Mouse (Mus musculus): ENCODE measurements around the gene Pcca. TPM values are rescaled to one million over a fixed set of nuclear protein-coding genes. Genes with fewer than 3 reads are reported as not detected.

Pcca gene
- polyA plus RNA-seq, 1 experiment, result 10.3 TPM

DNA sequence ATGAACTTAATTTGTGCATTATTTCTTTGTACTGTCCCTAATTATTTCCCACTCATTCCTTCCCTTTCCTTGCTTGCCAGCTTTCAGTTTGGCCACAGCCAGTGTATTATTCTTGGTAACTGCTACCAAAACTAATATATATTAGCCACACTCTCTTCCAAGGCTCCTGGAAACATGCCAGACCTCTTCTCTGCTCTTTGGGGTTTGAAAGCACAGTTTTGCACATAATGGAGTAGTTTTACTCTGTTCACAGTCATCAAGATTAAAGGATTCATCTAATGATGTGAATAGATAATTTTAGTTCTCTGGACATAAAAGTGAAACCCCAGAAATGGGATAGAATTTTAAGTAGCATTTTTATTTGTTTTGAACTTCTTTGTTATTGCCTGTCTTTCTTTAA, 228.5 kb downstream of the Pcca start:
- no peaks in the 10 kb centered on the region for H3K27me3 ChIP-seq (ENCODE audit: control insufficient read depth, insufficient read depth, insufficient read length)
- TF ChIP-seq FOSL1 (IDR thresholded peaks at IDR 0.05; ENCODE audit: insufficient read depth, low read length, poor library complexity, severe bottlenecking), result no peak
- TF ChIP-seq MYOD1 (IDR thresholded peaks at IDR 0.05; ENCODE audit: control insufficient read depth, insufficient read length, low read depth), result no peak
- TF ChIP-seq CEBPB (IDR thresholded peaks at IDR 0.05; ENCODE audit: low read depth), result no peak
- TF ChIP-seq CTCF (IDR thresholded peaks at IDR 0.05; ENCODE audit: control insufficient read depth, insufficient read depth, insufficient read length), result no peak
- no peak for TF ChIP-seq USF1 (IDR thresholded peaks at IDR 0.05; ENCODE audit: low read depth)
- no peak for TF ChIP-seq MAX (IDR thresholded peaks at IDR 0.05)
- TF ChIP-seq MYOG (IDR thresholded peaks at IDR 0.05; ENCODE audit: control insufficient read depth, extremely low read depth, insufficient read length), result no peak
- H3K79me3 ChIP-seq (ENCODE audit: low read depth), result no peaks in the 10 kb centered on the region
- H3ac ChIP-seq (ENCODE audit: control insufficient read depth, insufficient read length, low read depth), result no peak overlapping the region
- H3K4me3 ChIP-seq (ENCODE audit: insufficient read depth, poor library complexity, severe bottlenecking), result no peak overlapping the region
- H3K79me2 ChIP-seq (ENCODE audit: control insufficient read depth, insufficient read depth), result no peaks in the 10 kb centered on the region
- H3K36me3 ChIP-seq (ENCODE audit: control insufficient read depth, insufficient read depth), result no peaks in the 10 kb centered on the region

GRCm38 (mm10) chr14:122765951-122766350, 231.8 kb downstream of the Pcca start:
- TF ChIP-seq USF1 (IDR thresholded peaks at IDR 0.05; ENCODE audit: low read depth), result no peak
- no peak for TF ChIP-seq MYOD1 (IDR thresholded peaks at IDR 0.05; ENCODE audit: control insufficient read depth, insufficient read length, low read depth)
- TF ChIP-seq MAX (IDR thresholded peaks at IDR 0.05), result no peak
- TF ChIP-seq CEBPB (IDR thresholded peaks at IDR 0.05; ENCODE audit: low read depth), result no peak
- TF ChIP-seq CTCF (IDR thresholded peaks at IDR 0.05; ENCODE audit: control insufficient read depth, insufficient read depth, insufficient read length), result no peak
- no peak for TF ChIP-seq FOSL1 (IDR thresholded peaks at IDR 0.05; ENCODE audit: insufficient read depth, low read length, poor library complexity, severe bottlenecking)
- TF ChIP-seq MYOG (IDR thresholded peaks at IDR 0.05; ENCODE audit: control insufficient read depth, extremely low read depth, insufficient read length), result no peak
- Histone ChIP-seq H3K79me2 (ENCODE audit: control insufficient read depth, insufficient read depth) (no peaks in the 10 kb centered on the region), H3K36me3 (ENCODE audit: control insufficient read depth, insufficient read depth) (no peaks in the 10 kb centered on the region), H3K79me3 (ENCODE audit: low read depth) (no peaks in the 10 kb centered on the region), H3ac (ENCODE audit: control insufficient read depth, insufficient read length, low read depth) (no peak overlapping the region), H3K27me3 (ENCODE audit: control insufficient read depth, insufficient read depth, insufficient read length) (no peaks in the 10 kb centered on the region), H3K4me3 (ENCODE audit: insufficient read depth, poor library complexity, severe bottlenecking) (no peak overlapping the region)

DNA sequence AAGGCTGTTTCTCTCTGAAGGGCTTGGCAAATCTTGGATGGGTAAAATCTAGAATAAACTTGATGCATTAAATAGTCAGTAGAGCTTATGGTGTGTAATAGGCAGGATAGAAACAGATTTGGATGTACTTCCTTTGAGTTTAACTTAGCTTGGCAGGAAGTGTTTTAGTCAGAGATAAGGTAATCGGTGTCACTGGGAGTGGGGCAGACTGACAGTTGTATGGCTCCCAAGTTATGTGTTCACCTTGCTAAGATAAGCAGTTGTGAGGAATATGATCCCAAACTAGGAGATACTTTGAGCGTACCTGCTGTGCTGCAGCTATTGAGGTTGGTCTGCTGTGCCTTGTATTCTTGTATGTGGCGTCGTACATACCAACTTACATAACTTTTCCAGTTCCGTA, 232.3 kb downstream of the Pcca start:
- H3K79me2 ChIP-seq (ENCODE audit: control insufficient read depth, insufficient read depth), result no peaks in the 10 kb centered on the region
- no peaks in the 10 kb centered on the region for H3K36me3 ChIP-seq (ENCODE audit: control insufficient read depth, insufficient read depth)
- no peaks in the 10 kb centered on the region for H3K79me3 ChIP-seq (ENCODE audit: low read depth)
- H3ac ChIP-seq (ENCODE audit: control insufficient read depth, insufficient read length, low read depth), result no peak overlapping the region
- H3K4me3 ChIP-seq (ENCODE audit: insufficient read depth, poor library complexity, severe bottlenecking), result no peak overlapping the region
- no peaks in the 10 kb centered on the region for H3K27me3 ChIP-seq (ENCODE audit: control insufficient read depth, insufficient read depth, insufficient read length)
- no peak for TF ChIP-seq MAX (IDR thresholded peaks at IDR 0.05)
- no peak for TF ChIP-seq CTCF (IDR thresholded peaks at IDR 0.05; ENCODE audit: control insufficient read depth, insufficient read depth, insufficient read length)
- no peak for TF ChIP-seq MYOD1 (IDR thresholded peaks at IDR 0.05; ENCODE audit: control insufficient read depth, insufficient read length, low read depth)
- no peak for TF ChIP-seq CEBPB (IDR thresholded peaks at IDR 0.05; ENCODE audit: low read depth)
- TF ChIP-seq MYOG (IDR thresholded peaks at IDR 0.05; ENCODE audit: control insufficient read depth, extremely low read depth, insufficient read length), result no peak
- no peak for TF ChIP-seq USF1 (IDR thresholded peaks at IDR 0.05; ENCODE audit: low read depth)
- TF ChIP-seq FOSL1 (IDR thresholded peaks at IDR 0.05; ENCODE audit: insufficient read depth, low read length, poor library complexity, severe bottlenecking), result no peak

GRCm38 (mm10) chr14:122784701-122785100, 250.6 kb downstream of the Pcca start:
- no peaks in the 10 kb centered on the region for H3K79me3 ChIP-seq (ENCODE audit: low read depth)
- no peaks in the 10 kb centered on the region for H3K79me2 ChIP-seq (ENCODE audit: control insufficient read depth, insufficient read depth)
- no peaks in the 10 kb centered on the region for H3K27me3 ChIP-seq (ENCODE audit: control insufficient read depth, insufficient read depth, insufficient read length)
- no peak overlapping the region for H3ac ChIP-seq (ENCODE audit: control insufficient read depth, insufficient read length, low read depth)
- TF ChIP-seq CTCF (IDR thresholded peaks at IDR 0.05; ENCODE audit: control insufficient read depth, insufficient read depth, insufficient read length) (no peak), MYOD1 (IDR thresholded peaks at IDR 0.05; ENCODE audit: control insufficient read depth, insufficient read length, low read depth) (no peak), MYOG (IDR thresholded peaks at IDR 0.05; ENCODE audit: control insufficient read depth, extremely low read depth, insufficient read length) (no peak), CEBPB (IDR thresholded peaks at IDR 0.05; ENCODE audit: low read depth) (no peak), MAX (IDR thresholded peaks at IDR 0.05) (no peak), FOSL1 (IDR thresholded peaks at IDR 0.05; ENCODE audit: insufficient read depth, low read length, poor library complexity, severe bottlenecking) (no peak), USF1 (IDR thresholded peaks at IDR 0.05; ENCODE audit: low read depth) (no peak)
- no peaks in the 10 kb centered on the region for H3K36me3 ChIP-seq (ENCODE audit: control insufficient read depth, insufficient read depth)
- H3K4me3 ChIP-seq (ENCODE audit: insufficient read depth, poor library complexity, severe bottlenecking), result no peak overlapping the region

- Histone ChIP-seq H3ac (ENCODE audit: control insufficient read depth, insufficient read length, low read depth) (no peak overlapping the region), H3K79me2 (ENCODE audit: control insufficient read depth, insufficient read depth) (no peaks in the 10 kb centered on the region), H3K27me3 (ENCODE audit: control insufficient read depth, insufficient read depth, insufficient read length) (no peaks in the 10 kb centered on the region), H3K79me3 (ENCODE audit: low read depth) (no peaks in the 10 kb centered on the region), H3K4me3 (ENCODE audit: insufficient read depth, poor library complexity, severe bottlenecking) (no peak overlapping the region), H3K36me3 (ENCODE audit: control insufficient read depth, insufficient read depth) (no peaks in the 10 kb centered on the region)
- TF ChIP-seq MYOG (IDR thresholded peaks at IDR 0.05; ENCODE audit: control insufficient read depth, extremely low read depth, insufficient read length), result no peak
- no peak for TF ChIP-seq CTCF (IDR thresholded peaks at IDR 0.05; ENCODE audit: control insufficient read depth, insufficient read depth, insufficient read length)
- no peak for TF ChIP-seq FOSL1 (IDR thresholded peaks at IDR 0.05; ENCODE audit: insufficient read depth, low read length, poor library complexity, severe bottlenecking)
- no peak for TF ChIP-seq MYOD1 (IDR thresholded peaks at IDR 0.05; ENCODE audit: control insufficient read depth, insufficient read length, low read depth)
- no peak for TF ChIP-seq MAX (IDR thresholded peaks at IDR 0.05)
- no peak for TF ChIP-seq CEBPB (IDR thresholded peaks at IDR 0.05; ENCODE audit: low read depth)
- TF ChIP-seq USF1 (IDR thresholded peaks at IDR 0.05; ENCODE audit: low read depth), result no peak
Observed at GRCm38 (mm10) chr14:122788199-122788598, 254.1 kb downstream of the Pcca start.

GRCm38 (mm10) chr14:122790111-122790510, 256.0 kb downstream of the Pcca start:
- Histone ChIP-seq H3K4me3 (ENCODE audit: insufficient read depth, poor library complexity, severe bottlenecking) (no peak overlapping the region), H3K36me3 (ENCODE audit: control insufficient read depth, insufficient read depth) (no peaks in the 10 kb centered on the region), H3ac (ENCODE audit: control insufficient read depth, insufficient read length, low read depth) (no peak overlapping the region), H3K79me3 (ENCODE audit: low read depth) (no peaks in the 10 kb centered on the region), H3K27me3 (ENCODE audit: control insufficient read depth, insufficient read depth, insufficient read length) (no peaks in the 10 kb centered on the region), H3K79me2 (ENCODE audit: control insufficient read depth, insufficient read depth) (no peaks in the 10 kb centered on the region)
- TF ChIP-seq MYOD1 (IDR thresholded peaks at IDR 0.05; ENCODE audit: control insufficient read depth, insufficient read length, low read depth), result no peak
- TF ChIP-seq CTCF (IDR thresholded peaks at IDR 0.05; ENCODE audit: control insufficient read depth, insufficient read depth, insufficient read length), result no peak
- TF ChIP-seq MAX (IDR thresholded peaks at IDR 0.05), result no peak
- no peak for TF ChIP-seq FOSL1 (IDR thresholded peaks at IDR 0.05; ENCODE audit: insufficient read depth, low read length, poor library complexity, severe bottlenecking)
- no peak for TF ChIP-seq MYOG (IDR thresholded peaks at IDR 0.05; ENCODE audit: control insufficient read depth, extremely low read depth, insufficient read length)
- TF ChIP-seq CEBPB (IDR thresholded peaks at IDR 0.05; ENCODE audit: low read depth), result no peak
- TF ChIP-seq USF1 (IDR thresholded peaks at IDR 0.05; ENCODE audit: low read depth), result no peak

Data from C2C12 (cell line).